Mouse (Mus musculus): ENCODE data around the gene Scgb3a1. TPM values are rescaled to one million over a fixed set of nuclear protein-coding genes. Genes with fewer than 3 reads are reported as not detected.

Scgb3a1 gene
- polyA plus RNA-seq (2015; fragmentation: Nextera tagmentation; extraction: Ambion mirVana): not detected in 2 replicates

DNA sequence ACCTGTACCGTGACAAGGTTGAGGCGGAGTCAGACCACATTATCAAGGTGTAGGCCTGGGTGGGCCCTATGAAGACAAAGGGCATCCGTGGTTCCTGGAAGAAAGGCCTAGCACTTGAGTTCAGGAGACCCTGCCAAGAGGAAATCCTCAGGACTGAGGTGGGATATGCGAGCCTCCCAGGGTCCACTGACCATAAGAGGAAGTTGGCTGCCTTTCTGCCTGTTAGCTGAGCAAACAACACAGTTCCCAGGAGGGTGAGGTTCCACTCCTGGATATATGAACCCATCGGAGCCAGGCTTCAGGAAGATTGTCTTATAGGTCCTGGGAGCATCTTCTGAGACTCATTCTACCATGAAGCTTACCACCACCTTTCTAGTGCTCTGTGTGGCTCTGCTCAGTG is at the start of gene Scgb3a1:
Scgb3a1 (plus strand) TSS at position 301 of the 400 bp plus-strand sequence.
- H3K4me3 ChIP-seq: no peak within 1 kb of the TSS
- H3K27me3 ChIP-seq: no peaks in the 10 kb centered on the region
- no peaks in the 10 kb centered on the region for H3K4me1 ChIP-seq
- H3K4me2 ChIP-seq (replicated peaks): no peak within 1 kb of the TSS
- WGBS: 85% methylated on average over 5 of the region's 5 CpGs
- ATAC-seq (ENCODE audit: low FRiP score, low read depth): no peak
- no peak within 1 kb of the TSS for H3K9ac ChIP-seq
- H3K27ac ChIP-seq: no peak within 1 kb of the TSS
- no peaks in the 10 kb centered on the region for H3K9me3 ChIP-seq
- H3K36me3 ChIP-seq: peaks cover 2% of the 10 kb centered on the region

DNA sequence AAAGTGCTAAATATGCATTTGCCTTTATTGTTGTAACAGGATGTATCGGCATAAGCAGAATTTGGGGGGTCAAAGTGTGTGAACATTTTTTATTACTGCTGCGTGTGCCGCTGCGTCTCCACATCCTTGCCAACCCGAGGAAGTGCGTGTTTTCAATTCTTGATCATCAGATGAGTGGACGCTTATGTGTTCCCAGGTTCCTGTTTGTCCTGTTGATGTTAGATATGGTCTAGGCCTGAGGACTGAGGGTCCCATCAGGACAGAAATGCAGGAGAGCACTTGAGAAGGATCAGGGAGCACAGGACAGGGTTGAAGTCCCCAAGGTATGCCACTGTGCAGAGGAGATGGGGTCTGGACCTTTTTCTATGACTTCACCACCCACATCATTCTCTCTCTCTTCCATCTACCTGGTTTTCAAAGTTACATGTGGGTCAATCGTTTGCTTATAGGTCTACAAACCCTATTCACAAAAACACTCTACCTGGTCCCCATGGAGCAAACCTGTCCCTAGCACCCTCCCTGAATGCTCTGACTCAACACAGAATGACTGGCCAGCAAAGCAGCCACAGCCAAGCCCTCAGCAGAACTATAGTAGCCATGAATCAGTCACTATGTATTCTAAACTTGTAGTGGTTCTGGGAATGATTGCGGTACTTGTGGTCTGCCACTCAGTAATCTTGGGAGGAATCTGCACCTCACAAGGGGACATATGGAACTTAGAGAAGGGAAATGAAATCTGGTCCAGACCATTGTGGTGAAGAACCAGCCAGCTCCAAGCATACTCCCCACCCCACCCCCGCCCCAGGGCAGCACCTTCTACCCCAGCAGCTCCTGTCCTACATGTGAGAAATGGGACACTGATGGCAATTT is 47.3 kb upstream of the Scgb3a1 start:
- WGBS: 85% methylated on average over 10 of the region's 10 CpGs
- no peaks in the 10 kb centered on the region for H3K9me3 ChIP-seq
- H3K4me3 ChIP-seq: no peak overlapping the region
- no peaks in the 10 kb centered on the region for H3K4me1 ChIP-seq
- H3K4me2 ChIP-seq (replicated peaks): no peak overlapping the region
- no peak overlapping the region for H3K9ac ChIP-seq
- H3K27me3 ChIP-seq: peaks cover 41% of the 10 kb centered on the region
- no peak overlapping the region for H3K27ac ChIP-seq
- no peak for ATAC-seq (ENCODE audit: low FRiP score, low read depth)
- no peaks in the 10 kb centered on the region for H3K36me3 ChIP-seq

GRCm38 (mm10) chr11:49618476-49618875 is 44.9 kb upstream of the Scgb3a1 start:
- 74% methylated on average over 8 of the region's 8 CpGs for WGBS
- no peak overlapping the region for H3K9ac ChIP-seq

DNA sequence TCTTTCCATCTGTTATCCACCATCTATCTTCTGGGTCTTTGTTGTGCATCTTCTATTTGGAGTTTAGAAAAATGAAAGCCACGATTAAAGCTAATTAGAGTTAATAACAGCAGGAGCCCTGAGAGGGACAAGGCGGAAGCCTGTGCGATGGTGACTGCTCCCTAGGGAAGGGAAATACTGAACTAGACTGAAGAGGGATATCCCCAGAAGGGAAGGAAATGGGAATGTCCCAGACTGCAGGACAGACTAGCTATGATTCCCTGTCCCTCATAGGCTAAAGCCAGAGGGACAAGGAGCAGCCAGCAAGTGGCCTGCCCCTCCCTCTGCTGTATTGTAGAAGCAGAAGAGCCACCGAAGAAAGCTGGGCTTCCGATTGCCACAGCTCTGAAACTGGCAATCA is 41.5 kb upstream of the Scgb3a1 start:
- no peaks in the 10 kb centered on the region for H3K9me3 ChIP-seq
- no peak overlapping the region for H3K4me2 ChIP-seq (replicated peaks)
- H3K9ac ChIP-seq: no peak overlapping the region
- no peaks in the 10 kb centered on the region for H3K36me3 ChIP-seq
- 82% methylated on average over 5 of the region's 5 CpGs for WGBS
- no peak overlapping the region for H3K4me3 ChIP-seq
- no peak overlapping the region for H3K27ac ChIP-seq
- no peaks in the 10 kb centered on the region for H3K4me1 ChIP-seq
- ATAC-seq (ENCODE audit: low FRiP score, low read depth): no peak
- H3K27me3 ChIP-seq: no peaks in the 10 kb centered on the region

More at GRCm38 (mm10) chr11:49618476-49618875, 44.9 kb upstream of the Scgb3a1 start:
- Histone ChIP-seq H3K27me3 (peaks cover 24% of the 10 kb centered on the region), H3K27ac (no peak overlapping the region), H3K4me1 (no peaks in the 10 kb centered on the region), H3K4me3 (no peak overlapping the region), H3K4me2 (replicated peaks) (no peak overlapping the region), H3K36me3 (no peaks in the 10 kb centered on the region), H3K9me3 (no peaks in the 10 kb centered on the region)
- no peak for ATAC-seq (ENCODE audit: low FRiP score, low read depth)

- no peaks in the 10 kb centered on the region for H3K4me1 ChIP-seq
- H3K4me2 ChIP-seq (replicated peaks): no peak overlapping the region
- H3K36me3 ChIP-seq: no peaks in the 10 kb centered on the region
- whole genome bisulfite sequencing: 84% methylated on average over 3 of the region's 3 CpGs
- H3K9me3 ChIP-seq: no peaks in the 10 kb centered on the region
- H3K27ac ChIP-seq: no peak overlapping the region
- H3K4me3 ChIP-seq: no peak overlapping the region
- H3K9ac ChIP-seq: no peak overlapping the region
- ATAC-seq (ENCODE audit: low FRiP score, low read depth): no peak
- no peaks in the 10 kb centered on the region for H3K27me3 ChIP-seq
Observed at GRCm38 (mm10) chr11:49624156-49624555, 39.3 kb upstream of the Scgb3a1 start.

DNA sequence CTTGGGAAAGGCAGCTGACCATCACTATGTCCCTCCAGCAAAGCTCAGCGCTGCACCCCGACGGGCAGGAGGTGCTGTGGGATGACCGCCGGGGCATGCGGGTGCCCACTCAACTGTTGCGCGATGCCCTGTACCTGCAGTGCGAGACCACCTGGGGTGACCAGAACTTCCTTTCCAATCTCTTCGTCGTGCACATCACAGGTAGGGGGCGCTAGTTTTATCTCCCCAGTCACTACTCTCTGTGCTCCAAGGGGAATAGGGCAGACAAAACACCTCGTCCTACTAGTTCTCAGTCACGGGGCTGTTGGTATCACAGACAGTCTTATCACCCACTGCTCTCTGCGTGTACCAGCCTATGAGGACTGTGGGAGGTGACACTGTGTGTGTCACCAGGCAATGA is 37.5 kb upstream of the Scgb3a1 start:
- Histone ChIP-seq H3K36me3 (no peaks in the 10 kb centered on the region), H3K9me3 (no peaks in the 10 kb centered on the region), H3K4me1 (no peaks in the 10 kb centered on the region), H3K27ac (no peak overlapping the region), H3K9ac (no peak overlapping the region), H3K4me2 (replicated peaks) (no peak overlapping the region), H3K4me3 (no peak overlapping the region), H3K27me3 (0 out of 2 replicates have a peak, but pooled peaks cover 6% of the 10 kb centered on the region)
- 63% methylated on average over 15 of the region's 15 CpGs for WGBS
- ATAC-seq (ENCODE audit: low FRiP score, low read depth): no peak

GRCm38 (mm10) chr11:49626748-49627147 is 36.7 kb upstream of the Scgb3a1 start:
- Histone ChIP-seq H3K9ac (no peak overlapping the region), H3K27ac (no peak overlapping the region), H3K27me3 (peaks cover 10% of the 10 kb centered on the region; the same call in 1 of the 2 replicates), H3K9me3 (no peaks in the 10 kb centered on the region), H3K4me1 (no peaks in the 10 kb centered on the region), H3K4me3 (no peak overlapping the region), H3K36me3 (no peaks in the 10 kb centered on the region), H3K4me2 (replicated peaks) (no peak overlapping the region)
- ATAC-seq (ENCODE audit: low FRiP score, low read depth): no peak
- WGBS: 80% methylated on average over 8 of the region's 8 CpGs

GRCm38 (mm10) chr11:49631154-49631553 is 32.3 kb upstream of the Scgb3a1 start:
- WGBS: 23% methylated on average over 3 of the region's 3 CpGs
- peaks cover 53% of the 10 kb centered on the region for H3K27me3 ChIP-seq
- H3K36me3 ChIP-seq: no peaks in the 10 kb centered on the region
- no peaks in the 10 kb centered on the region for H3K9me3 ChIP-seq
- no peak overlapping the region for H3K4me3 ChIP-seq
- no peak for ATAC-seq (ENCODE audit: low FRiP score, low read depth)
- H3K27ac ChIP-seq: no peak overlapping the region
- peaks cover 8% of the 10 kb centered on the region; the same call in 1 of the 2 replicates for H3K4me1 ChIP-seq
- no peak overlapping the region for H3K4me2 ChIP-seq (replicated peaks)
- H3K9ac ChIP-seq: no peak overlapping the region

DNA sequence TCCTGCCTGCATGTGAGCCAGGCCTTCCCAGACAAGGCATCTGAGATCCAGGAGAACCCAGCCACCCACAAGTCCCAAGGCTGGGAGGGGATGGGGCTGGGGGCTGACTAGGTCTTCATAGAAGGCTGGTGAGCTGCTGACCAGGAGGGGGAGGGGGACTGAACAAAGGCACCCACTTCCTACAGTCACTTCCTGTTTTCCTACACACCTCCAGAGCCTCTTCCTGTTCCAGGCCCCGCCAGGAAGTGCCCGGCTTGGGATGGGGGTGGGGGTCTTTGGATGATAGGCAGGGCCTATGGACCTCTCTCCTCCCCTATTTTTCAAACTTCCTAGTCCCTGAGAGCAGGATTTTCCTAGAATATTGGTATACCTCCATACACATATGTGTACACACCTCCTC is 31.2 kb upstream of the Scgb3a1 start:
- no peak overlapping the region for H3K9ac ChIP-seq
- peaks cover 64% of the 10 kb centered on the region for H3K27me3 ChIP-seq
- 79% methylated on average over 2 of the region's 2 CpGs for WGBS
- no peaks in the 10 kb centered on the region for H3K9me3 ChIP-seq
- peaks cover 11% of the 10 kb centered on the region; the same call in 1 of the 2 replicates for H3K4me1 ChIP-seq
- no peaks in the 10 kb centered on the region for H3K36me3 ChIP-seq
- no peak overlapping the region for H3K4me2 ChIP-seq (replicated peaks)
- ATAC-seq (ENCODE audit: low FRiP score, low read depth): no peak
- no peak overlapping the region for H3K27ac ChIP-seq
- H3K4me3 ChIP-seq: no peak overlapping the region

- H3K4me3 ChIP-seq: peak overlapping the region; percentile 13
- H3K9ac ChIP-seq: no peak overlapping the region
- peaks cover 11% of the 10 kb centered on the region; the same call in 1 of the 2 replicates for H3K4me1 ChIP-seq
- no peaks in the 10 kb centered on the region for H3K36me3 ChIP-seq
- peaks cover 76% of the 10 kb centered on the region for H3K27me3 ChIP-seq
- peak overlapping the region; percentile 38 for H3K4me2 ChIP-seq (replicated peaks)
- 7% methylated on average over 22 of the region's 22 CpGs for WGBS
- H3K9me3 ChIP-seq: no peaks in the 10 kb centered on the region
- H3K27ac ChIP-seq: no peak overlapping the region
- ATAC-seq (ENCODE audit: low FRiP score, low read depth): no peak
Observed at GRCm38 (mm10) chr11:49634101-49634500, 29.3 kb upstream of the Scgb3a1 start.

DNA sequence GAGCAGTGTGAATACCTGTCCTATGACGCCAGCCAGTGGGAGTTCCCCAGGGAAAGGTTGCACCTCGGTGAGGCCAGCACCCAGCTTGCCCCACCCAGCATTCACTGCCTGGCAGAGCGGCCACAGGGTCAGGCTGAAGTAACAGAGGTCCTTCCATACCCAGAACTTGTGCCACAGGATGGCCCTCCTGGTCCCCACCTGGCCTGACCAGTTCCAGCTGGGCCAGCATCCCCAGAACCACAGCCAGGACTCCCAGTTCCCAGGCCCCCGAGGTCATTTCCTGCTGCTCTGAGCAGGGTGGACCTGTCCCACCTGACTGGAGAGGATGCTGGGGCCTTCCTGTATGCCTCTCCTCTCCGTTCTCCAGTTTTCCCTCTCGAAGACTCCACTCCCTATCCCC is 27.7 kb upstream of the Scgb3a1 start:
- no peak for ATAC-seq (ENCODE audit: low FRiP score, low read depth)
- Histone ChIP-seq H3K4me3 (no peak overlapping the region), H3K36me3 (no peaks in the 10 kb centered on the region), H3K9me3 (no peaks in the 10 kb centered on the region), H3K9ac (no peak overlapping the region), H3K27me3 (peaks cover 73% of the 10 kb centered on the region), H3K4me1 (peaks cover 11% of the 10 kb centered on the region; the same call in 1 of the 2 replicates), H3K27ac (no peak overlapping the region), H3K4me2 (replicated peaks) (no peak overlapping the region)
- WGBS: 67% methylated on average over 6 of the region's 6 CpGs

DNA sequence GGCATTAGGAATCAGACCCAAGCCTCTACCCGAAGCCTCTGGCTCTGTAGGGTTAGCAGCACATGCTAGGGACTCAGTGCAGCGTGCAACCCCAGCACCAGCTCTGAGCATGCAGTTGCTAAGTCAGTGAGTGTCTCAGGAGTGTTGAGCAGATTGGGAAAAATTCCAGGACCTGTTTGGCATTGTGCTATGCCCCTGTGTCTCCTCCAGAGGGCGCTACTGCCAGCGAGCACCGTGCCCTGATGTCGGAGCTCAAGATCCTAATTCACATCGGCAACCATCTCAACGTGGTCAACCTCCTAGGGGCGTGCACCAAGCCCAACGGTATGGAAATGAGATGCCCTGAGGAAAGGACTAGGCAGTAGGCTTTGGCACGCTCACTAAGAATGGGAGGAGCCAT is 27.0 kb upstream of the Scgb3a1 start:
- WGBS: 3% methylated on average over 11 of the region's 11 CpGs
- Histone ChIP-seq H3K27ac (no peak overlapping the region), H3K4me2 (replicated peaks) (peak overlapping the region; percentile 37), H3K4me1 (peaks cover 11% of the 10 kb centered on the region; the same call in 1 of the 2 replicates), H3K4me3 (no peak overlapping the region), H3K9ac (no peak overlapping the region), H3K9me3 (no peaks in the 10 kb centered on the region), H3K36me3 (no peaks in the 10 kb centered on the region), H3K27me3 (peaks cover 69% of the 10 kb centered on the region)
- no peak for ATAC-seq (ENCODE audit: low FRiP score, low read depth)

Data from limb, embryonic 13.5 days (tissue).